7 mouse cellular contexts compared by ENCODE assay signal in the genomic region with DNA sequence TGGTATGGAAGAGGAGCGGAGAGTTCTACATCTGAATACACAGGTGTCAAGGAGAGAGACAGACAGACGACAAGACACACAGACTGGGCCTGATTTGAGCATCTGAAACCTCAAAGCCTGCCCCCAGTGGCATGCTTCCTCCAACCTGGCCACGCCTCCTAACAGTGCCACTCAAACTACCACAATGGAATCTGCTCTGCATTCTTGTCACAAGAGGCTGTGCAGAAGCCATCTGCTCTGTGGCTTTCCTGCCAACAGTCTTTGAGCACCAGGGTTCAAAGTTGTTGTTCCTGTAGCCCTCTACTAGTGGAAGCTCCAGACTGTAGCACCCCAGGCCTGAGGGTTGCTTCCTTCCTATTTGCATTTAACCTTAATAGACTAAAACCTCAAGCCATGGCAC.
A peak's percentile ranks its signal among the peaks of the same experiment; 100 is the strongest.
DNase-seq lines count a peak whose midpoint lies in the region.

No protein-coding gene starts in this region.

- DNase-seq in spleen, adult 18-20 months = peak; percentile 39 to 45
- no peak for DNase-seq in spleen, adult 12 weeks (ENCODE audit: low spot score)
- DNase-seq in cerebellum, postnatal 36 days = peak; percentile 45 to 47
- peak; percentile 72 for DNase-seq in lung, postnatal 36 days
- DNase-seq in MN1 (ENCODE audit: low spot score) = no peak
- DNase-seq in gastrocnemius, postnatal 10 days = no peak
- no peak for DNase-seq in embryo, embryonic 10.5 days (ENCODE audit: low spot score)

Comparison
In these comparisons a context has a peak if more than half of its experiments do, and no peak if none do; other contexts are left out.
1. DNase-seq: peak in spleen, adult 18-20 months (2 of 2), cerebellum, postnatal 36 days (2 of 2) and lung, postnatal 36 days (single experiment); none in spleen, adult 12 weeks (single experiment), MN1 (single experiment), gastrocnemius, postnatal 10 days (single experiment) and embryo, embryonic 10.5 days (single experiment).